Mouse (Mus musculus) midbrain, embryonic 11.5 days (tissue): Measurements from ENCODE around the gene 1700018F24Rik. TPM values are rescaled to one million over a fixed set of nuclear protein-coding genes. Genes with fewer than 3 reads are reported as not detected.
"Not testable (repeated sequence)": the region's sequence is repeated elsewhere in the genome, so short reads cannot be mapped to it uniquely, and the experiment has no call there.

Experiments
- ATAC-seq: fragments of 200-750 bp; cut with Nextera tagmentation; 2 replicates; pipeline ENCODE4 v1.8.0; 2017; ENCODE audit warnings: moderate TSS enrichment, moderate library complexity; ENCODE audit not compliant: low FRiP score
- DNase-seq: peaks from one replicate; pipeline ENCODE4 v3.0.0; 2015; ENCODE audit warnings: low spot score; ENCODE audit errors: missing footprints
- H3K27ac ChIP-seq: fragments of 300-500 bp; sonication (generic); 2 replicates; pipeline ENCODE4 v1.5.1; 2014; ENCODE audit warnings: low read depth, low read length
- H3K27me3 ChIP-seq: fragments of 300-500 bp; sonication (generic); 2 replicates; pipeline ENCODE4 v1.6.1; 2014; ENCODE audit warnings: mild to moderate bottlenecking, low read length, moderate library complexity, mixed read lengths; ENCODE audit not compliant: control insufficient read depth, insufficient read depth
- H3K36me3 ChIP-seq: fragments of 300-500 bp; sonication (generic); 2 replicates; pipeline ENCODE4 v1.6.1; 2014; ENCODE audit warnings: mild to moderate bottlenecking, low read length, moderate library complexity, mixed read lengths; ENCODE audit not compliant: control insufficient read depth, insufficient read depth
- H3K4me1 ChIP-seq: fragments of 300-500 bp; sonication (generic); 2 replicates; pipeline ENCODE4 v1.6.1; 2014; ENCODE audit warnings: low read length; ENCODE audit not compliant: control insufficient read depth, insufficient read depth
- H3K4me2 ChIP-seq: fragments of 300-500 bp; sonication (generic); 2 replicates; pipeline ENCODE4 v1.6.1; 2014; ENCODE audit warnings: mild to moderate bottlenecking, moderate library complexity
- H3K4me3 ChIP-seq: fragments of 300-500 bp; sonication (generic); 2 replicates; pipeline ENCODE4 v1.5.1; 2014; ENCODE audit warnings: low read depth, low read length
- H3K9ac ChIP-seq: fragments of 300-500 bp; sonication (generic); 2 replicates; pipeline ENCODE4 v1.6.1; 2014; ENCODE audit warnings: low read length
- H3K9me3 ChIP-seq: fragments of 300-500 bp; sonication (generic); 2 replicates; pipeline ENCODE4 v1.6.1; 2016; ENCODE audit warnings: low read length; ENCODE audit not compliant: control insufficient read depth
- WGBS: fragments of 180-500 bp; shearing (Covaris S2); extraction: QIAGEN DNeasy Blood & Tissue Kit; methylation state at CpG from one replicate; pipeline ENCODE4 v1.1.7; 2014; 5-methylcytosine and 5-hydroxymethylcytosine counted together
- polyA plus RNA-seq: library from polyadenylated mRNA; unstranded; fragments of >200 nt; fragmentation: Nextera tagmentation; extraction: Ambion mirVana; gene quantifications from 2 replicates; pipeline ENCODE4 v1.2.1, GENCODE M21; 2014

Gene 1700018F24Rik
- polyA plus RNA-seq, 1 experiment from 2014 or later = not detected

GRCm38 (mm10) chr5:145020712-145021111, 22.1 kb upstream of the 1700018F24Rik start:
- WGBS = 74% methylated on average over 1 of the region's 1 CpGs
- not testable (repeated sequence) for H3K9ac ChIP-seq, H3K27me3 ChIP-seq, H3K36me3 ChIP-seq, H3K9me3 ChIP-seq, H3K4me3 ChIP-seq, H3K4me2 ChIP-seq, H3K4me1 ChIP-seq, DNase-seq, H3K27ac ChIP-seq, ATAC-seq

GRCm38 (mm10) chr5:145030476-145030875, 12.3 kb upstream of the 1700018F24Rik start:
- not testable (repeated sequence) for H3K4me2 ChIP-seq, H3K4me3 ChIP-seq, H3K4me1 ChIP-seq, H3K9me3 ChIP-seq, DNase-seq, H3K27me3 ChIP-seq, ATAC-seq, H3K36me3 ChIP-seq, H3K9ac ChIP-seq, H3K27ac ChIP-seq
- WGBS = 88% methylated on average over 1 of the region's 1 CpGs

- 77% methylated on average over 5 of the region's 5 CpGs for WGBS
- H3K27me3 ChIP-seq, H3K4me1 ChIP-seq, H3K9me3 ChIP-seq, H3K4me2 ChIP-seq, DNase-seq, H3K4me3 ChIP-seq, ATAC-seq, H3K36me3 ChIP-seq, H3K27ac ChIP-seq, H3K9ac ChIP-seq: not testable (repeated sequence)
Measured at GRCm38 (mm10) chr5:145032391-145032790, 10.4 kb upstream of the 1700018F24Rik start, which contains the start of gene Gm4871. Gene Gm4871, minus strand, starts transcription at chr5:145032754.

- no peaks in the 10 kb centered on the region for H3K4me1 ChIP-seq
- 45% methylated on average over 4 of the region's 4 CpGs for WGBS
- no peaks in the 10 kb centered on the region for H3K27me3 ChIP-seq
- no peak overlapping the region for H3K27ac ChIP-seq
- no peaks in the 10 kb centered on the region for H3K36me3 ChIP-seq
- DNase-seq (peak; percentile 85), ATAC-seq (no peak)
- no peak overlapping the region for H3K4me3 ChIP-seq
- no peak overlapping the region for H3K9ac ChIP-seq
- H3K4me2 ChIP-seq = no peak overlapping the region
- no peaks in the 10 kb centered on the region for H3K9me3 ChIP-seq
Measured at GRCm38 (mm10) chr5:145041628-145042027, 1.2 kb upstream of the 1700018F24Rik start.

GRCm38 (mm10) chr5:145054187-145054586, 11.4 kb downstream of the 1700018F24Rik start:
- not testable (repeated sequence) for H3K4me3 ChIP-seq, H3K36me3 ChIP-seq, H3K27me3 ChIP-seq, H3K27ac ChIP-seq, ATAC-seq, H3K9ac ChIP-seq, H3K4me1 ChIP-seq, H3K9me3 ChIP-seq, H3K4me2 ChIP-seq, DNase-seq
- 89% methylated on average over 3 of the region's 3 CpGs for WGBS

- Histone ChIP-seq H3K9me3 (no peaks in the 10 kb centered on the region), H3K27me3 (no peaks in the 10 kb centered on the region), H3K4me2 (no peak overlapping the region), H3K27ac (no peak overlapping the region), H3K36me3 (no peaks in the 10 kb centered on the region), H3K9ac (no peak overlapping the region), H3K4me1 (no peaks in the 10 kb centered on the region), H3K4me3 (no peak overlapping the region)
- WGBS = 81% methylated on average over 8 of the region's 8 CpGs
- ATAC-seq (no peak), DNase-seq (no peak)
Measured at GRCm38 (mm10) chr5:145057907-145058306, 15.1 kb downstream of the 1700018F24Rik start.

- H3K27me3 ChIP-seq = no peaks in the 10 kb centered on the region
- no peak overlapping the region for H3K27ac ChIP-seq
- no peak overlapping the region for H3K9ac ChIP-seq
- DNase-seq (no peak), ATAC-seq (no peak)
- H3K9me3 ChIP-seq = no peaks in the 10 kb centered on the region
- no peaks in the 10 kb centered on the region for H3K36me3 ChIP-seq
- H3K4me3 ChIP-seq = no peak overlapping the region
- 87% methylated on average over 7 of the region's 7 CpGs for WGBS
- H3K4me1 ChIP-seq = no peaks in the 10 kb centered on the region
- no peak overlapping the region for H3K4me2 ChIP-seq
Measured at GRCm38 (mm10) chr5:145058722-145059121, 15.9 kb downstream of the 1700018F24Rik start.

GRCm38 (mm10) chr5:145059524-145059923, 16.7 kb downstream of the 1700018F24Rik start:
- Histone ChIP-seq H3K9ac (no peak overlapping the region), H3K27ac (no peak overlapping the region), H3K4me1 (no peaks in the 10 kb centered on the region), H3K4me2 (no peak overlapping the region), H3K27me3 (no peaks in the 10 kb centered on the region), H3K9me3 (no peaks in the 10 kb centered on the region), H3K36me3 (no peaks in the 10 kb centered on the region), H3K4me3 (no peak overlapping the region)
- no peak for ATAC-seq
- DNase-seq = no peak
- 75% methylated on average over 2 of the region's 2 CpGs for WGBS

- Histone ChIP-seq H3K9me3 (no peaks in the 10 kb centered on the region), H3K4me3 (no peak overlapping the region), H3K9ac (no peak overlapping the region), H3K27me3 (no peaks in the 10 kb centered on the region), H3K4me2 (no peak overlapping the region), H3K36me3 (no peaks in the 10 kb centered on the region), H3K27ac (no peak overlapping the region), H3K4me1 (no peaks in the 10 kb centered on the region)
- DNase-seq (no peak), ATAC-seq (no peak)
- 91% methylated on average over 1 of the region's 1 CpGs for WGBS
Measured at GRCm38 (mm10) chr5:145064765-145065340, 22.1 kb downstream of the 1700018F24Rik start.
